Mouse (Mus musculus) lung, postnatal 0 days (tissue): ENCODE measurements around the gene Ift80.

Experiments used
- CTCF ChIP-seq: IDR thresholded peaks from 2 replicates; pipeline ENCODE4 v1.5.1; 2016; ENCODE audit warnings: antibody characterized with exemption, mild to moderate bottlenecking
- EP300 ChIP-seq: IDR thresholded peaks from 2 replicates; pipeline ENCODE4 v1.6.1; 2016; ENCODE audit warnings: antibody characterized with exemption, mild to moderate bottlenecking, control low read depth

DNA sequence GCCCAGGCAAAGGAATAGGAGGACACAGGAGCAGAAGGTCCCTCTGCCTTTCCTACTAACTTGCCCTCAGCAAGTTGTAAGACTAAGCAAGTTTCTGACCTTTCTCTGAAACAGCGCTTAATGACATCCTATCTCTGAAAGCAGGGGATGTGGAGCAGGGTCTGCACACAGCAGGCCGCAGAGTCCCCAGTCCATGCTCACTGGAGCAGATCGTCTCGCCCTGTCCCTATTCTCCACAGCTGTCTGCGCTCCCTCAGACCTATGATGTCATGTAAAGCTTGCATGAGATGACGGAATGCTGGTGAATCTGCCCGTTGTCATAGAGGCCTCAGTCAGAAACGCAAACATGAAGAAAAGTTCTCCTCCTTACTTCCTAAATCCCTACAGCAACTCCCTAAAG, 55.0 kb downstream of the Ift80 start:
- no peak for TF ChIP-seq CTCF
- TF ChIP-seq EP300: no peak
